Mouse (Mus musculus): ENCODE results near the gene Hoxa4.

- TF ChIP-seq CTCF (IDR thresholded peaks at IDR 0.05; ENCODE audit: low read depth, low read length) (no peak), GATA1 (IDR thresholded peaks at IDR 0.05; ENCODE audit: borderline replicate concordance, low read length) (no peak), TAL1 (conservative IDR thresholded peaks at IDR 0.05; ENCODE audit: low read depth, low read length) (no peak), GATA2 (IDR thresholded peaks at IDR 0.05; ENCODE audit: borderline replicate concordance, low read depth, low read length) (no peak)
Observed at GRCm38 (mm10) chr6:52233546-52234427, 42.2 kb upstream of the Hoxa4 start.

Measured in G1E (cell line).